Mouse (Mus musculus): ENCODE data around the gene Nt5dc3.

- TF ChIP-seq POLR2A (IDR thresholded peaks at IDR 0.05; ENCODE audit: insufficient read length, low read depth) (no peak), USF1 (IDR thresholded peaks at IDR 0.05; ENCODE audit: low read depth) (no peak), MAX (IDR thresholded peaks at IDR 0.05; ENCODE audit: low read depth) (no peak), REST (IDR thresholded peaks at IDR 0.05; ENCODE audit: insufficient read depth, insufficient read length) (no peak), POLR2AphosphoS2 (IDR thresholded peaks at IDR 0.05; ENCODE audit: insufficient read length, low read depth) (no peak), CEBPB (IDR thresholded peaks at IDR 0.05; ENCODE audit: insufficient read depth, poor library complexity, severe bottlenecking) (no peak)
Measured at GRCm38 (mm10) chr10:86853433-86853832, 74.6 kb downstream of the Nt5dc3 start.
